Mouse (Mus musculus) kidney, postnatal 14 days (tissue): Measurements from ENCODE around the gene Ropn1l.

Experiments used
- DNase-seq: peaks from one replicate; pipeline ENCODE4 v3.0.0; 2022; ENCODE audit warnings: mixed read lengths

Gene Ropn1l

DNA sequence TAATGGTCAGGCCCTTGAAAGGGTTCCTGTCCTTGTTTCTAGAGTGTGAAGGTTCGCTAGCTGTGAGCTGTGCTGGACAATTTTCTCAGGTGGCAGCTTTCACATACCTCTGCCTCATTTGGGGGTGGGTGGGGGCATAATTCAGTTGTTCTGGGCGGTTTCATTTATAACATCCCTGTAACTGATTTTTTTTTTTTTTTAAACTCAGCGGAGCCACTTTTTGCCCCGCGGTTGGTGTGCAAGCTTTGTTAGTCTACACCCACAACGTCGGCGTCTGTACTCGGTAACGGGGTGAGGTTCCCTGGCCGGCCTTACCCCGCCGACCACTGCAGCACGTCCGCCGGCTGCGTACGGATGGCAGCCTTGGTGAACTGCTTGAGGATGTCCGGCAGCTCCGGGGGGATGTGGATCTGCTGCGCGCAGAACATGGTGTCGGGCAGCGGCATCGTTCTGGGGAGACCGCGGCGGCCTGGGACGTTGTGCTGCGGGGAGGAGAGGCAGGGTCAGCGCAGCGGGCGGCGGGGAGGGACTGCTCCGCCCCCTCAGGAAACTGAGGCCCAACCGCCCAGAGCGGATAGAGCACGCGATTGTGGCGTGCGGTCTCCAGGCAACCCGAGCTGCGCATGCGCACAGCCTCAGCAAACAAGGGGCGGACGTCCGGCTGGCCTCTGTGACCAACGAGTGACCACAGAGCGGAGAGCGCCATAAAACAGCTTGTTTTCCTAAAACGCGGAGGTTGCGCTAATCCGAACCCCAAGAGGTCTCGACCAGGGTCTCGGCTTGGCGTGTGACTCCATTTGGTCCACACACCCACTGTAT, at the start of gene Ropn1l:
Ropn1l (minus strand) TSS at position 640 of the 819 bp plus-strand sequence.
- peak; percentile 96 for DNase-seq

- no peak for DNase-seq
Measured at GRCm38 (mm10) chr15:31502996-31503395, 49.5 kb upstream of the Ropn1l start.

DNA sequence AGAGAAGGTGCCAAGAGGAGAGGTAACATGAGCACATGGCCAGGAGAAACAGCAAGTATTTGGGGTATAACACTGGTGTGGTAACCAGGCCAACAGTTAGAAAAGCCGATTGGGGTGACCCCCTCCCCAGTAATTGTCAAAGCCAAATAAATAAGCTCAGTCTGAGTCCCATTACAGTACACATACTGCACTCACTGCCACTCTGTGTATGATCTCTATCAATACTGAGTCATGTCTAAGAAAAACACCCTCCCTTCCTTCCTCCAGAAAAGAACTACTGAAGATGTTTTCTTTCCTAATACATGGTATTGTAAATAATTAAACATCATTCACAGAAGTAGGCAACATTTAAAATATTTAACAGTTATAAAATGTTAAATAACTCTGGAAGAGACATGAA, 48.8 kb upstream of the Ropn1l start:
- DNase-seq: no peak

DNA sequence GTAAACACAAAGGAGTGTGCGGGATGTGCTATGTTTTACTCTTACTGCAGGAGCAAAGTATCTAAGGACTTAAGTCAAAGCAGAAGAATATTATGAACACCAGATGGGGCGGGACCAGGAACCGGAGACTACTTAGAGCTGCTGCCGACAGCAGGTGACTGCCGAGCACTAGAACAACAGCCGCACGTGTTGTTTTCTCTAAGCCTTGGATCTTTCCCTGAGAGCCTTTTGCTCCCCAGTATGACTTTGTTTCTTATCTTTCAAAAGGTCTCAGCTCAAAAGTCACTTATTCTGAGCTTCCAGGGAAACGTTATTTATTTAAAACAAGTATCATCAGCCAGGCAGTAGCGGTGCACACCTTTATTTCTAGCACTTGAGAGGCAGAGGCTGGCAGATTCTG, 41.3 kb upstream of the Ropn1l start:
- no peak for DNase-seq

- no peak for DNase-seq
Measured at GRCm38 (mm10) chr15:31494310-31494709, 40.8 kb upstream of the Ropn1l start.

GRCm38 (mm10) chr15:31487407-31487806, 33.9 kb upstream of the Ropn1l start:
- DNase-seq: no peak

GRCm38 (mm10) chr15:31476678-31477077, 23.1 kb upstream of the Ropn1l start:
- no peak for DNase-seq

GRCm38 (mm10) chr15:31472645-31473574, 19.4 kb upstream of the Ropn1l start:
- DNase-seq: no peak

GRCm38 (mm10) chr15:31471529-31471928, 18.0 kb upstream of the Ropn1l start:
- DNase-seq: no peak

DNA sequence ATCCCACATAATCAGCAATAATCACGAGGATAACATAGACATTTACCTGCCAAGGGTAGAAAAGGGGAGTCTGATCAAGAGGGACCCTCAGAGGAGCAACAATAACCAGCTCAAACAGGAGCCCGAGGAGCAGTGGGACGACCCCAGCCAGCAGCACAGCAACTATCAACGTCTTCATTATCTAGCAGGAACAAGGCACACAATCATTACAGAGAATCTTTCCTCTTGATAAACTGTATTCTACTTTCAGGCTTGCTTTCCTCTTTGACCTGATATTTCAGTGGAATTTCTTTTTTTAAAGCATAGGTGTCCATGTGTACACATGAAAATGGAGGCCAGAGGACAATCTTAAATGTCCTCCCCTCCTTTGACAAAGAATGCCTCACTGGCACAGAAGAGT, 16.0 kb upstream of the Ropn1l start:
- DNase-seq: no peak

DNA sequence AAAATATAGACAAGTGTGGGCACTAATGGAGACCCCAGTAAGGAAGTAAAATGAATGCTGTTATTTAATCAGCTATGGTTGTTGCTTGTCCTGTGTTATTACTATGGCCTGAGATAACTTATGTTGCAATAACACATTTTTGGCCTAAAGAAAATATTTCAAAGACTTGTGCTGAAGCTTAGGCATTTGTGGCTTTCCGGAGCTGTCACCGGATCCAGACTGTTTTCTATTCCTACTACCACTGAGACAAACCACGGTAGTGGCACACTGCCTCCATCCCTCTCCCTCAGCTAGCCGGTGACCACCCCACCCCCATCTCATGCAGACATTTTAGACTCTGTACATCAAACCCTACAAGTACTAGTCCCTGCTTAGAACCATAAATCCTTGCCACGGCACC, 15.3 kb upstream of the Ropn1l start:
- DNase-seq: no peak

- DNase-seq: no peak
Measured at GRCm38 (mm10) chr15:31466749-31467148, 13.2 kb upstream of the Ropn1l start.

GRCm38 (mm10) chr15:31466295-31466694, 12.8 kb upstream of the Ropn1l start:
- DNase-seq: no peak

GRCm38 (mm10) chr15:31465806-31466205, 12.3 kb upstream of the Ropn1l start:
- DNase-seq: no peak

GRCm38 (mm10) chr15:31460571-31460970, 7.0 kb upstream of the Ropn1l start:
- no peak for DNase-seq

DNA sequence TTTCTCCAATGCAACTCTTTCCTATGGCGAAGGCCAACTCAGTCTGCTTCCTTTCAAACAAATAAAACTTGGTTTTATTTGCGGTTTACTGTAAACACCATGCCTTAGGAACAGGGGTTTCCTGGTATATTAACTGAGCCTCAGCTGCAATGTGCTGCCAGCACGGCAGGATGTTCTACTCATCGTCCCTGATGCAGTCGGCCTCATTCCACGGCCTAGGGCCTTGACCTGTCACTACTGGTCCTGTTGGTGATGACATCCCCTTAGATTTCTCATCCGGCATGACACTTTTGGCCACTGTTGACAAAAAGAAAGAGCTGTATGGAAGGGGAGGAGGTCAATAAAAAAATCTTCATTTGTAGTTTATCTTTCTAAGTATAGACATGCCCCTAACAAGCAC, 4.5 kb upstream of the Ropn1l start:
- no peak for DNase-seq

DNA sequence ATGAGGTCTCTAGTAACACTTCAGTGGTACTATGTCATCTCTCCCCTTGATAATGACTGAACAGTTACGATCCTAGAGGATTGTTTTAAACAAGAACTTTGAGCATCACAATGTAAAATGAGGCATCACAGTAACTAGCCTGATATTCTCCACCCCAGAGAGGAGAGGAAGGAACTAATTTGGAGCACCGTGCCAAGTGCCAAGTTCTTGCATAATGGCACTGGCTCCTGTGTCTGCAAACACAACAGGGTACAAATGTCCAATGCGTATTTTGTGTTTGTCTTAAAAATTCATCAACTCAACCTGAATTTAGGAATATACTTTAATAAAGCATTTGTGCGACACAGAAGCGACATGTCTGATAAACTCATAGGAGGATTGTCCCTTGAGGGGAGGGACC, 2.8 kb upstream of the Ropn1l start:
- DNase-seq: no peak

DNA sequence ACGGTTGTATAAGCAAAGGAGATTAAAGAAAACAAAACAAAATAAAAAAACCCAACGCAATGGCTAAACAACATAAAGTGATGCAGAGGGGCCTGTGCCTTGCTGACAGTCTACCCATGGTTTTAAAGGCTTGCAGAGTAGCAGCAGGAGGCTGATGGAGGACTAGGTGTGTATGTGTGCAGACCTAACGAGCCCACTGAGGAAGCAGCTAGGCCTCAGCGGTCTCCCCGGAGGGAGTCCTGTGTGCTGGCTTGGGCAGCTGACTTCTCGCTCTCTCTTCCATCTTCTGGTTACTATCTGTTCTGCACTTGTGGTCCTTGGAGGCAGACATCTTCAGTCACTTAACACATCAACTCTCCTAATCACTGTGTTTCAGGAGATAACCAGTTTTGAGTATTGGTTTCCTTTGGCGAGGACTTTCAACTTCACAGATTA, 1.3 kb upstream of the Ropn1l start:
- DNase-seq: no peak

DNA sequence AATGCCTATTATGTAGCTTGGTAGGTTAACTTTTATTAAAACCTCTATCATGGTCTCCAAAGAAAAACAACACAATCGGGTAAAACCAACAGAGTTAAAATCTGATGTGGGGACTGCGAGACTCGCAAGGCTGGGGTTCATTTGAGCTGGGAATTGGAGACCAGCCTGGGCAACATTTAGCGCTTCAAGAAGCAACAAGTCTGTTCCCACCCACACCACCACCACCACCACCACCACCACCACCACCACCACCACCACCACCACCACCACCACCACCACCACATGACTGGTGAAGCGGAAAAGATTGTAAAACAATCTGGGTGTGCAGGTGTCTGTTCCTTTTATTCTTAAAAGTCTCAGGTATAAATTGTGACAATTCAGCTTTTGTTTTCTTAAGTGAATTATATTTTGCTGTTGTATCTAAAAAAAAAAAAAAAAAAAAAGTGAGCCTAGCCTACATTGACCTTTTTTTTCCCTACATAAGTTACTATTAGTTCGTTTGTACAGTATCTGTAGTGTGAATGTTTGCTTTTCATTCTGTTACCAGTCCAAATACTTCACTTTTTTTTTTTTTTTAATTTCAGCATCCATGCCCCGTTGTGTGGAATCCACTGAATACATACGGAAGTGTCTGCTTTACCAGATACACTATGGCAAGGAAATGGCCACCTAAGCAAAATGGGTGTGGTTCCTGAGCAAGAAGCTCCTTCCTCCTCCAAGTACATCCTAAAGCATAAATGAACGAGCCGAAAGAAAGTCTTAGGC, 741 bp upstream of the Ropn1l start:
- DNase-seq: no peak

- no peak for DNase-seq
Measured at GRCm38 (mm10) chr15:31452336-31453097, 1.0 kb downstream of the Ropn1l start.

- DNase-seq: peak; percentile 81
Measured at GRCm38 (mm10) chr15:31449772-31450171, 3.8 kb downstream of the Ropn1l start.

- DNase-seq: peak; percentile 67
Measured at GRCm38 (mm10) chr15:31447121-31447520, 6.4 kb downstream of the Ropn1l start.
